Mouse (Mus musculus) embryonic facial prominence, embryonic 15.5 days (tissue): ENCODE results near the gene Pecam1. TPM values are rescaled to one million over a fixed set of nuclear protein-coding genes. Genes with fewer than 3 reads are reported as not detected.

Experiments
- ATAC-seq: fragments of 200-750 bp; cut with Nextera tagmentation; 2 replicates; pipeline ENCODE4 v1.8.0; 2017; ENCODE audit warnings: low read depth, moderate TSS enrichment; ENCODE audit not compliant: insufficient number of reproducible peaks, low FRiP score, low TSS enrichment
- H3K27ac ChIP-seq: fragments of 300-500 bp; sonication (generic); replicated peaks from 2 replicates; pipeline ENCODE4 v1.5.1; 2015; ENCODE audit warnings: mild to moderate bottlenecking, inconsistent platforms
- H3K27me3 ChIP-seq: fragments of 300-500 bp; sonication (generic); 2 replicates; pipeline ENCODE4 v1.6.1; 2015; ENCODE audit warnings: inconsistent platforms
- H3K36me3 ChIP-seq: fragments of 300-500 bp; sonication (generic); 2 replicates; pipeline ENCODE4 v1.6.1; 2015; ENCODE audit warnings: mild to moderate bottlenecking, inconsistent platforms
- H3K4me1 ChIP-seq: fragments of 300-500 bp; sonication (generic); 2 replicates; pipeline ENCODE4 v1.6.1; 2015; ENCODE audit warnings: inconsistent platforms
- H3K4me2 ChIP-seq: fragments of 300-500 bp; sonication (generic); replicated peaks from 2 replicates; pipeline ENCODE4 v1.6.1; 2015; ENCODE audit warnings: mild to moderate bottlenecking, inconsistent platforms
- H3K4me3 ChIP-seq: fragments of 300-500 bp; sonication (generic); replicated peaks from 2 replicates; pipeline ENCODE4 v1.5.1; 2015; ENCODE audit warnings: mild to moderate bottlenecking, inconsistent platforms
- H3K9ac ChIP-seq: fragments of 300-500 bp; sonication (generic); 2 replicates; pipeline ENCODE4 v1.6.1; 2015; ENCODE audit warnings: inconsistent platforms
- H3K9me3 ChIP-seq: fragments of 300-500 bp; sonication (generic); replicated peaks from 2 replicates; pipeline ENCODE4 v1.6.1; 2016; ENCODE audit warnings: inconsistent platforms
- WGBS: fragments of 180-500 bp; shearing (Covaris S2); methylation state at CpG from one replicate; pipeline ENCODE4 v1.1.7; 2015; 5-methylcytosine and 5-hydroxymethylcytosine counted together
- polyA plus RNA-seq: library from polyadenylated mRNA; unstranded; fragments of >200 nt; fragmentation: Nextera tagmentation; extraction: Ambion mirVana; gene quantifications from 2 replicates; pipeline ENCODE4 v1.2.1, GENCODE M21; 2015

The Pecam1 gene
- polyA plus RNA-seq, 1 experiment from 2014 or later = 43.7 TPM

- H3K4me2 ChIP-seq = no peak overlapping the region
- H3K36me3 ChIP-seq = no peaks in the 10 kb centered on the region
- no peak overlapping the region for H3K27ac ChIP-seq
- H3K4me1 ChIP-seq = peaks cover 48% of the 10 kb centered on the region
- WGBS = 88% methylated on average over 8 of the region's 8 CpGs
- no peak overlapping the region for H3K4me3 ChIP-seq
- no peaks in the 10 kb centered on the region for H3K27me3 ChIP-seq
- no peak overlapping the region for H3K9ac ChIP-seq
- no peak for ATAC-seq
- no peaks in the 10 kb centered on the region for H3K9me3 ChIP-seq
These were observed 78.6 kb downstream of the Pecam1 start for GRCm38 (mm10) chr11:106671801-106672200.

GRCm38 (mm10) chr11:106670951-106671478 is 79.4 kb downstream of the Pecam1 start:
- H3K4me3 ChIP-seq = no peak overlapping the region
- no peaks in the 10 kb centered on the region for H3K9me3 ChIP-seq
- ATAC-seq = no peak
- no peak overlapping the region for H3K9ac ChIP-seq
- H3K36me3 ChIP-seq = no peaks in the 10 kb centered on the region
- H3K4me2 ChIP-seq = no peak overlapping the region
- H3K27ac ChIP-seq = no peak overlapping the region
- H3K4me1 ChIP-seq = peaks cover 48% of the 10 kb centered on the region
- 50% methylated on average over 4 of the region's 4 CpGs for WGBS
- no peaks in the 10 kb centered on the region for H3K27me3 ChIP-seq

- H3K4me1 ChIP-seq = peaks cover 43% of the 10 kb centered on the region
- no peak overlapping the region for H3K27ac ChIP-seq
- no peaks in the 10 kb centered on the region for H3K36me3 ChIP-seq
- 73% methylated on average over 3 of the region's 3 CpGs for WGBS
- H3K4me3 ChIP-seq = no peak overlapping the region
- H3K27me3 ChIP-seq = no peaks in the 10 kb centered on the region
- no peak overlapping the region for H3K9ac ChIP-seq
- ATAC-seq = no peak
- H3K9me3 ChIP-seq = no peaks in the 10 kb centered on the region
- no peak overlapping the region for H3K4me2 ChIP-seq
These were observed 80.2 kb downstream of the Pecam1 start for GRCm38 (mm10) chr11:106670266-106670665.

- Histone ChIP-seq H3K27ac (no peak overlapping the region), H3K4me2 (no peak overlapping the region), H3K27me3 (no peaks in the 10 kb centered on the region), H3K9ac (no peak overlapping the region), H3K36me3 (no peaks in the 10 kb centered on the region), H3K4me3 (no peak overlapping the region), H3K9me3 (no peaks in the 10 kb centered on the region), H3K4me1 (peaks cover 39% of the 10 kb centered on the region)
- ATAC-seq = no peak
- 20% methylated on average over 6 of the region's 9 CpGs for WGBS
These were observed 80.6 kb downstream of the Pecam1 start for GRCm38 (mm10) chr11:106669873-106670173.

GRCm38 (mm10) chr11:106669102-106669872 is 81.1 kb downstream of the Pecam1 start:
- 34% methylated on average over 8 of the region's 8 CpGs for WGBS
- H3K4me2 ChIP-seq = no peak overlapping the region
- H3K27ac ChIP-seq = no peak overlapping the region
- H3K36me3 ChIP-seq = no peaks in the 10 kb centered on the region
- peaks cover 34% of the 10 kb centered on the region for H3K4me1 ChIP-seq
- H3K9me3 ChIP-seq = no peaks in the 10 kb centered on the region
- H3K4me3 ChIP-seq = no peak overlapping the region
- no peaks in the 10 kb centered on the region for H3K27me3 ChIP-seq
- no peak for ATAC-seq
- H3K9ac ChIP-seq = no peak overlapping the region

GRCm38 (mm10) chr11:106668336-106668735 is 82.1 kb downstream of the Pecam1 start:
- WGBS = 60% methylated on average over 7 of the region's 7 CpGs
- H3K36me3 ChIP-seq = no peaks in the 10 kb centered on the region
- peaks cover 31% of the 10 kb centered on the region for H3K4me1 ChIP-seq
- H3K9me3 ChIP-seq = no peaks in the 10 kb centered on the region
- no peak for ATAC-seq
- H3K4me3 ChIP-seq = no peak overlapping the region
- no peak overlapping the region for H3K9ac ChIP-seq
- no peak overlapping the region for H3K27ac ChIP-seq
- H3K4me2 ChIP-seq = no peak overlapping the region
- H3K27me3 ChIP-seq = no peaks in the 10 kb centered on the region

GRCm38 (mm10) chr11:106667855-106668254 is 82.6 kb downstream of the Pecam1 start:
- 83% methylated on average over 11 of the region's 11 CpGs for WGBS
- H3K27ac ChIP-seq = no peak overlapping the region
- no peaks in the 10 kb centered on the region for H3K27me3 ChIP-seq
- H3K9ac ChIP-seq = no peak overlapping the region
- H3K4me2 ChIP-seq = no peak overlapping the region
- no peak for ATAC-seq
- no peak overlapping the region for H3K4me3 ChIP-seq
- no peaks in the 10 kb centered on the region for H3K9me3 ChIP-seq
- peaks cover 26% of the 10 kb centered on the region for H3K4me1 ChIP-seq
- no peaks in the 10 kb centered on the region for H3K36me3 ChIP-seq

GRCm38 (mm10) chr11:106666470-106667107 is 83.8 kb downstream of the Pecam1 start:
- H3K27ac ChIP-seq = no peak overlapping the region

GRCm38 (mm10) chr11:106665841-106666240 is 84.6 kb downstream of the Pecam1 start:
- 89% methylated on average over 2 of the region's 2 CpGs for WGBS
- 0 out of 2 replicates have a peak overlapping the region, but pooled peaks have one; percentile 1 for H3K27ac ChIP-seq

More at GRCm38 (mm10) chr11:106666470-106667107, 83.8 kb downstream of the Pecam1 start:
- Histone ChIP-seq H3K9me3 (no peaks in the 10 kb centered on the region), H3K4me1 (peaks cover 24% of the 10 kb centered on the region), H3K9ac (no peak overlapping the region), H3K27me3 (no peaks in the 10 kb centered on the region), H3K36me3 (no peaks in the 10 kb centered on the region), H3K4me3 (no peak overlapping the region), H3K4me2 (no peak overlapping the region)
- ATAC-seq = no peak
- WGBS = 88% methylated on average over 14 of the region's 14 CpGs

GRCm38 (mm10) chr11:106665328-106665727 is 85.1 kb downstream of the Pecam1 start:
- Histone ChIP-seq H3K4me3 (no peak overlapping the region), H3K36me3 (no peaks in the 10 kb centered on the region), H3K4me1 (peaks cover 31% of the 10 kb centered on the region), H3K9me3 (no peaks in the 10 kb centered on the region), H3K4me2 (no peak overlapping the region), H3K9ac (no peak overlapping the region), H3K27ac (0 out of 2 replicates have a peak overlapping the region, but pooled peaks have one; percentile 1), H3K27me3 (no peaks in the 10 kb centered on the region)
- WGBS = 77% methylated on average over 4 of the region's 4 CpGs
- 0 out of 2 replicates have a peak, but pooled peaks have one; percentile 36 for ATAC-seq

More at GRCm38 (mm10) chr11:106665841-106666240, 84.6 kb downstream of the Pecam1 start:
- H3K36me3 ChIP-seq = no peaks in the 10 kb centered on the region
- H3K4me1 ChIP-seq = peaks cover 26% of the 10 kb centered on the region
- no peaks in the 10 kb centered on the region for H3K27me3 ChIP-seq
- no peak overlapping the region for H3K9ac ChIP-seq
- H3K4me2 ChIP-seq = no peak overlapping the region
- H3K9me3 ChIP-seq = no peaks in the 10 kb centered on the region
- ATAC-seq = no peak
- H3K4me3 ChIP-seq = no peak overlapping the region

GRCm38 (mm10) chr11:106664691-106665090 is 85.7 kb downstream of the Pecam1 start:
- Histone ChIP-seq H3K9ac (no peak overlapping the region), H3K27me3 (no peaks in the 10 kb centered on the region), H3K9me3 (no peaks in the 10 kb centered on the region), H3K4me3 (no peak overlapping the region), H3K4me2 (no peak overlapping the region), H3K36me3 (no peaks in the 10 kb centered on the region), H3K4me1 (peaks cover 33% of the 10 kb centered on the region), H3K27ac (peak overlapping the region; percentile 34; the same call in 1 of the 2 replicates)
- 73% methylated on average over 8 of the region's 8 CpGs for WGBS
- ATAC-seq = no peak
